Mouse (Mus musculus): ENCODE results near the gene Olfr692.

GRCm38 (mm10) chr7:105342170-105342569 lies 25.9 kb upstream of the Olfr692 start, which contains the start of gene Olfr691:
- no peak for TF ChIP-seq CTCF (conservative IDR thresholded peaks at IDR 0.05 in 1 of 2, IDR thresholded peaks at IDR 0.05 in 1 of 2; ENCODE audit: low read depth in 2 of 2, low read length in 2 of 2)
- no peak for TF ChIP-seq ZC3H11A (IDR thresholded peaks at IDR 0.05; ENCODE audit: low read depth, low read length)
- no peak for TF ChIP-seq POLR2AphosphoS2 (IDR thresholded peaks at IDR 0.05; ENCODE audit: low read depth, low read length)
- no peak for TF ChIP-seq EP300 (IDR thresholded peaks at IDR 0.05; ENCODE audit: low read length)
- no peak for TF ChIP-seq MYC (IDR thresholded peaks at IDR 0.05; ENCODE audit: low read depth, low read length)
- TF ChIP-seq MAFK (IDR thresholded peaks at IDR 0.05; ENCODE audit: insufficient replicate concordance, low read length) = no peak
- TF ChIP-seq CHD1 (IDR thresholded peaks at IDR 0.05; ENCODE audit: low read depth, low read length) = no peak

All from CH12.LX (cell line).